Mouse (Mus musculus): Measurements from ENCODE around the gene Rbm41.

The Rbm41 gene

GRCm38 (mm10) chrX:139997740-139998690 lies at the start of gene Rbm41:
Rbm41 (minus strand) TSS chrX:139998595.
- peak; percentile 5 for DNase-seq (ENCODE audit: low spot score)

DNA sequence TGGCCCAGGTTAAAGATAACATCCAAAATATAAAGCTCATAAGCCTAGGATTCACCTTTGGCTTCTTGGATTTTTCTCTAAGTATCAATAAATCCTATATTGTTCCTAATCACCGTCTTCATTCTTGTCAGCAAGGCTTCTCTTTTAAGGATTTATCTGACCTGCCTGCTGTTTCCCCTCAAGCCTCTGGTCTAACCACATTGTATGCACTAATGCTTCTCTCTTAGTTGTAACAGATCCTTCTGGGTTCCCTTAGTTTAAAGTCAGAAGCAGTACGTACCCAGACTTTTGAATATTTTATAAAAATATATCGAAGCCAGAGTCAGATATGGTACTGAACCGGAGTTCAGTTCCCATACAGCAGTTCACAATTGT lies 283 bp upstream of the Rbm41 start:
- DNase-seq (ENCODE audit: low spot score) = no peak

GRCm38 (mm10) chrX:139982115-139982514 lies 16.3 kb downstream of the Rbm41 start:
- no peak for DNase-seq (ENCODE audit: low spot score)

DNA sequence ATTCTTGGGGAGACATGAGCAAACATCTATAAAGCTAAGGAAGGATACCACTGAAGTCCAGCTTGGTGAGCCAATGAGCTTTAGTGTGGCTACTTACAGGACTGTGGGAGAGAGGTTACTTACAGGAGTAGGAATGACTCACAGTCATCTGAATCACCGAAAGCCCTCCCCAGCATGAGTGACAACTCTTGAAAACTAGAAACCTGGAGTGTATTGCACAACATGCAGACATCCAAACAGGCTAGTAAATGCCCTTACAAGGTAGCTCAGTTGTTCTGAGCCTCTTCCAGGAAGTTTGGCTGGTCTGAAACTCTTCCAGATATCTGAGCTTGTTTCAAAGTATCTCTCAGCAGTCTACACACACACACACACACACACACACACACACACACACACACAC lies 64.9 kb downstream of the Rbm41 start:
- DNase-seq (ENCODE audit: low spot score) = no peak

DNA sequence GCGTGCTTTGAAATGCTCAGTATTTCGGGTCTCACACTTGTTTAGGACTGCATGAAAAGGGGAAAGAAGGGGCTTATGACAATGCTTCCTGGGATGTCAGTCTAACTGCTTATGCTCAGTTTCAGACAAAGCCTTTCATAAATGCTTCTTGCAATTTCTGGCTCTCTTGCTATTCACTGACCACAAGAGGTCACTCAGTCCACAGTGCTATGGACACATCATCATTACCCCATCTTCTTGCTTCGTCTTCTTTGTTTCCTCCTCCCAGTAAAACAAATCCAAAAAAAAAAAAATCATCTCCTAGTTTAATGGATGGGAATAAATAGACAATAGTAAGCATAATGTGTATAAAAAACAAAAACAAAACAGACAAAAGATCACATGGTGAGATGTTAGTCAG lies 65.9 kb downstream of the Rbm41 start:
- no peak for DNase-seq (ENCODE audit: low spot score)

DNA sequence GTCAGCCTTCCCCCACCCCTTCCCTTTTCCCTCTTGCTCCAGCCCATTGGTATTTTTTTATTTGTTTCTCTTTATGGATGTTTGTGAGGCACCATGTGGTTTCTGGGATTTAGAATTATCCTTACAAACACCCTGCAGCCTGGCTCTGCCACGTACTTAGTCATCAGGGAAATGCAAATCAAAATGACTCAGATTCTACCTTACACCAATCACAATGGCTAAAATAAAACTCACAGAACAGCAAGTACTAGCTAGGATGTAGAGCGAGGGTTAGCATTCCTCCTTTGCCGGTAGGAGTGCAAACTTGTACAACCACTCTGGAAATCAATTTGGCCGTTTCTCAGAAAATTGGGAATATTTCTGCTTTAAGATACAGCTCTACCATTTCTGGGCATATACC lies 77.8 kb downstream of the Rbm41 start:
- DNase-seq (ENCODE audit: low spot score) = no peak

GRCm38 (mm10) chrX:139891387-139891786 lies 107.0 kb downstream of the Rbm41 start:
- DNase-seq (ENCODE audit: low spot score) = no peak

GRCm38 (mm10) chrX:139883221-139883620 lies 115.2 kb downstream of the Rbm41 start:
- DNase-seq (ENCODE audit: low spot score) = no peak

GRCm38 (mm10) chrX:139877936-139878335 lies 120.5 kb downstream of the Rbm41 start:
- peak; percentile 6 for DNase-seq (ENCODE audit: low spot score)

DNA sequence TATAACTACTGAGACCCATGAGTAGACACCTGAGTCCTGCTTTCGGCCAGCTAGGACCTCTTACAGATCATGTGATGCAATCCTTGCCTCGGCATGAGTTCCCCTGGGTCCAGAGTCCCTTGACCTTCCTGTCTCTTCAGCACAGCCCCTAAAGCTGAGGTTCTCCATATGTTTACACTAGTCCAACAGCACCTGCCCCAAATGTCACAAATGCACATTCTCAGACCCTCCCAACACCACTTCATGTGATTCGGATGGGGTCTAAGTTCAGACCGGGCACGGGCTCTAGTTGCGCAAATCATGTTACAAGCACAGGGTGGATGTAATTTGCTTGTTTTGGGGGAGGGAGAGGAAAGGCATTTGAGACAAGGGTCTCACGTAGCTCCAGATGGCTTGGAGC lies 121.3 kb downstream of the Rbm41 start:
- no peak for DNase-seq (ENCODE audit: low spot score)

GRCm38 (mm10) chrX:139870938-139871791 lies 127.2 kb downstream of the Rbm41 start, which contains the start of gene Morc4:
Morc4 (minus strand) TSS chrX:139871677.
- peak; percentile 18 for DNase-seq (ENCODE audit: low spot score)

DNA sequence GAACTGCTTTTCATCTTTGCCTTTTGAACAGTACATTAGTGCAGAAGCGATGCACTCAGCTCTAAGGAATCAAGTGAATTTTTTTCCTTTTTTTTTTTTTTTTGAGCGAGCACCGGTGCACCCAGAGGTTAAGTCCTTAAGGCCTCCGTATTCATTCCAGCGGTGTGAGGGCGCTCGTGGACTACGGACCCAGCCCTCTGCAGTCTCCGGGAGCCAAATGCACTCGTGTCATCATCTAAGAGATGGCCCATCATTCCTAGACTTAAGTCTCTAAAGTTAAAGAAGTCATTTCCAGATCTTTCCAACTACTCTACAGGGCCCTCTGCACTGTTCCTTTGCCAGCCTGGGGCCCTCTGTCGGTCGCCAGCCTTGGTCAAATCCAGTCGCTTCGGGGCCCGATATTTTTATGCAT lies 128.1 kb downstream of the Rbm41 start:
- DNase-seq (ENCODE audit: low spot score) = no peak

- no peak for DNase-seq (ENCODE audit: low spot score)
These were observed 139.0 kb downstream of the Rbm41 start for GRCm38 (mm10) chrX:139859402-139859801.

DNA sequence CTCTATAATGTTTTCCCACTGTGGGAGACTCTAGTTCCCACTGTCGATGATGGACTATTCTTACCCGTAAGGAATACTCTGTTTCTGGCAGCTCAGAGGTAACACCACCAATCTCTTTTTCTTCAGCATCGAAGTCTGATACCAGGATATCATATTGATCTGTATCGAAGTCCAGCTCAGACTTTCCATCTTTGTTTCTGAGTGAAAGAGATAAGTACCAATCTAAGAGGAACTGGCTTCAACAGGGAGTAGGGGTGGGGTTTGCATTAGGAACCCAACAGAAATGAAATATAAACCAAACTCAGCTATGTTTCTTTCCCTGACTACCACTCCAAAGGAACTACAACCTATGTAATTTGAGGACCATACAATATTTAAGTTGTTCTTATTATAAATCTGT lies 143.6 kb downstream of the Rbm41 start:
- no peak for DNase-seq (ENCODE audit: low spot score)

DNA sequence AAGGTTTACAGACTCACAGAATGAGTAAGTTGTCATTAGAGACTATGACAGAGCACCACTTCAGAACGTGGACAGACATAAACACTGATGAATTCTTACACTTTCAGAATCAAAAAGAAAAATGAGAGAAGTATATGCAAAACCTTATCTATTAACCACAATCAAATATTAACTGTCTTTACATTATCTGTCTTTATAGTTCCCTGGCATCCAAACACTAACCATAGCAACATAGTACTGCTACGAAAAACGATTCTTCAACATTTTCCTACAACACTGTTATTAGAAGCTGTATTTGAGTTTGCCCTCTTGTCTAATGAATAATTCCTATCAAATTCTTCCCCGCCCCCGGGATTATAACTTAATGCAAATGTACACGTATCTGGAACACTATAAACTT lies 157.3 kb downstream of the Rbm41 start:
- no peak for DNase-seq (ENCODE audit: low spot score)

Measured in ovary, postnatal 14 days (tissue).